Mouse (Mus musculus) stomach, postnatal 0 days (tissue): ENCODE results near the gene Dlgap3.

Source experiments
- CTCF ChIP-seq: IDR thresholded peaks from 2 replicates; pipeline ENCODE4 v1.5.1; 2016; ENCODE audit warnings: antibody characterized with exemption, low read depth, mild to moderate bottlenecking, moderate library complexity
- EP300 ChIP-seq: optimal IDR thresholded peaks from 2 replicates; pipeline ENCODE3; 2016; ENCODE audit warnings: antibody characterized with exemption

DNA sequence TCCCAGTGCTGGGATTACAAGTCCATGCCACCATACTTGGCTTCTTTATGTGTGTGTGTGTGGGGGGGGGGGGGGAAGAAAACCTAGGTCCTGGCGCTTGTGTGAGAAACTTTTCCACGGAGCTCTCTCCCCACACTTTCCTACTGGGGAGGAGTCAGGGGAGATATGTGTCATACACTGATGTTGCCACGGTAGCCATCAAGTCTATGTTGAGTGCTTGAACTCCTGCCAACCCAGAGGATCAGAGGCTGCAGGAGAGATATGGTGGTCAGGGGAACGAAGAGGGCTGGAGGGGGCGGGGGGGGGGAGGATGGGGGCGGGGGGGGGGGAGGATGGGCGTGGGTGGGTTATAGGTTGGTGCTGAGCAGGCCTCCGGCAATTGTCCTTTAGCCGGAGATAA lies 46.8 kb downstream of the Dlgap3 start:
- TF ChIP-seq CTCF (no peak), EP300 (no peak)
